ENCODE assay signal across 11 mouse cellular contexts in genomic region chr7:142437324-142437723, GRCm38 (mm10). TPM values are rescaled to one million over a fixed set of nuclear protein-coding genes. Genes with fewer than 3 reads are reported as not detected.
DNase-seq lines count a peak whose midpoint lies in the region; ATAC-seq and TF ChIP-seq lines count a peak whose summit lies in the region.
"Had no signal": no experiment of that assay in that cellular context is flagged by ENCODE, and none has a peak within 500 bp of the region (broad histone marks: within the 10 kb centered on the region; RNA-seq: fewer than 3 reads in every experiment).

No protein-coding gene starts in this region.

- 72% methylated on average over 5 of the region's 5 CpGs for WGBS in embryonic facial prominence, embryonic 14.5 days
- 60% methylated on average over 5 of the region's 5 CpGs for WGBS in lung, postnatal 0 days

- no peak for TF ChIP-seq EP300 in lung, postnatal 0 days (IDR thresholded peaks at IDR 0.05)

- no peak overlapping the region for H3K9ac ChIP-seq in embryonic facial prominence, embryonic 14.5 days (ENCODE audit: low read depth, low read length)
- no peak overlapping the region for H3K9ac ChIP-seq in lung, postnatal 0 days (replicated peaks; ENCODE audit: low read depth)

- H3K4me1 ChIP-seq in embryonic facial prominence, embryonic 14.5 days (ENCODE audit: control insufficient read depth, insufficient read depth, low read length), result peaks cover 26% of the 10 kb centered on the region
- H3K4me1 ChIP-seq in lung, postnatal 0 days (ENCODE audit: insufficient read depth, low read depth, low read length), result peaks cover 6% of the 10 kb centered on the region

- no peaks in the 10 kb centered on the region for H3K36me3 ChIP-seq in embryonic facial prominence, embryonic 14.5 days (ENCODE audit: control insufficient read depth, insufficient read depth, low read length)
- H3K36me3 ChIP-seq in lung, postnatal 0 days (ENCODE audit: insufficient read depth, low read length), result no peaks in the 10 kb centered on the region

- peak overlapping the region; percentile 49; the same call in 1 of the 2 replicates for H3K27ac ChIP-seq in gastrocnemius, adult 2 months
- no peak overlapping the region; the same call in 1 of the 2 replicates for H3K27ac ChIP-seq in embryonic facial prominence, embryonic 14.5 days (replicated peaks; ENCODE audit: low read depth, low read length)
- 0 out of 2 replicates have a peak overlapping the region, but pooled peaks have one; percentile 5 for H3K27ac ChIP-seq in lung, postnatal 0 days (ENCODE audit: low read length)

- intact Hi-C loops in gastrocnemius, adult 2 months (cut with DNase I), result no loop called here

- peak; percentile 23; the same call in 1 of the 2 replicates for ATAC-seq in embryonic facial prominence, embryonic 14.5 days (ENCODE audit: low read depth)
- peak; percentile 80 for ATAC-seq in lung, postnatal 0 days

- H3K27me3 ChIP-seq in embryonic facial prominence, embryonic 14.5 days (replicated peaks; ENCODE audit: control insufficient read depth, insufficient read depth, low read length), result no peaks in the 10 kb centered on the region
- no peaks in the 10 kb centered on the region for H3K27me3 ChIP-seq in lung, postnatal 0 days (replicated peaks; ENCODE audit: insufficient read depth, low read length)

- H3K4me3 ChIP-seq in gastrocnemius, adult 2 months, result no peak overlapping the region
- no peak overlapping the region for H3K4me3 ChIP-seq in embryonic facial prominence, embryonic 14.5 days (ENCODE audit: low read depth, low read length)
- H3K4me3 ChIP-seq in lung, postnatal 0 days (ENCODE audit: low read depth, low read length), result no peak overlapping the region

- peak; percentile 63 for DNase-seq in gastrocnemius, adult 2 months
- DNase-seq in gastrocnemius, postnatal 10 days, result no peak
- peak; percentile 75 for DNase-seq in 3T3-L1 (ENCODE audit: low read depth, low spot score)
- DNase-seq in embryonic facial prominence, embryonic 14.5 days (ENCODE audit: low spot score), result peak; percentile 78
- DNase-seq in lung, postnatal 0 days (ENCODE audit: low spot score), result peak; percentile 83
- no peak for DNase-seq in right cerebral cortex, postnatal 14 days
- DNase-seq in frontal cortex, postnatal 25 days (ENCODE audit: low spot score in 2 of 2), result no peak
- DNase-seq in B cell, adult 2 months, result no peak

- H3K9me3 ChIP-seq in embryonic facial prominence, embryonic 14.5 days (ENCODE audit: control insufficient read depth, low read length), result no peaks in the 10 kb centered on the region
- no peaks in the 10 kb centered on the region for H3K9me3 ChIP-seq in lung, postnatal 0 days (ENCODE audit: low read length)

- TF ChIP-seq CTCF in gastrocnemius, adult 2 months (IDR thresholded peaks at IDR 0.05), result peak; percentile 34; the same call in 1 of the 2 replicates
- TF ChIP-seq CTCF in lung, postnatal 0 days (IDR thresholded peaks at IDR 0.05), result peak; percentile 74

- H3K4me2 ChIP-seq in embryonic facial prominence, embryonic 14.5 days (ENCODE audit: low read depth, low read length), result no peak overlapping the region
- no peak overlapping the region for H3K4me2 ChIP-seq in lung, postnatal 0 days (replicated peaks; ENCODE audit: low read depth, low read length)

RNA-seq across cellular contexts. Expression of gene Syt8, which starts 2.7 kb away (rescaled TPM):
- not detected for total RNA-seq in gastrocnemius, adult 2 months (2021)
- under 1 TPM in 1 of 2 experiments, not detected in 1; 0.36 TPM for total RNA-seq in gastrocnemius, postnatal 10 days (2021)
- polyA plus RNA-seq in embryonic facial prominence, embryonic 14.5 days (2014; fragmentation: Nextera tagmentation; extraction: Ambion mirVana), result 1.9 and 3.9 TPM in 2 replicates
- polyA plus RNA-seq in lung, postnatal 0 days (2015; fragmentation: Nextera tagmentation; extraction: Ambion mirVana), result 0.47 and 1.1 TPM in 2 replicates
- total RNA-seq: gastrocnemius, adult 18-20 months; liver, adult 2 months had no signal
- polyA plus RNA-seq: liver, adult 2 months had no signal

RNA-seq across cellular contexts. Expression of gene Tnni2, which starts 4.3 kb away (rescaled TPM):
- total RNA-seq in gastrocnemius, adult 2 months (2021), result over 10,000 TPM; 15,929 to 19,962 TPM
- total RNA-seq in gastrocnemius, postnatal 10 days (2021), result over 10,000 TPM; 11,296 to 12,937 TPM
- polyA plus RNA-seq in embryonic facial prominence, embryonic 14.5 days (2014; fragmentation: Nextera tagmentation; extraction: Ambion mirVana), result 319 and 564 TPM in 2 replicates
- polyA plus RNA-seq in lung, postnatal 0 days (2015; fragmentation: Nextera tagmentation; extraction: Ambion mirVana), result 1.9 and 2.1 TPM in 2 replicates
- polyA plus RNA-seq: liver, adult 2 months had no signal

RNA-seq across cellular contexts. Expression of gene Lsp1, which starts 23.3 kb away (rescaled TPM):
- 10 to 100 TPM; 25.8 to 47.3 TPM for total RNA-seq in gastrocnemius, adult 2 months (2021)
- 10 to 100 TPM; 14.4 to 24.4 TPM for total RNA-seq in gastrocnemius, postnatal 10 days (2021)
- 40.1 and 42.6 TPM in 2 replicates for polyA plus RNA-seq in embryonic facial prominence, embryonic 14.5 days (2014; fragmentation: Nextera tagmentation; extraction: Ambion mirVana)
- 90.8 and 92.3 TPM in 2 replicates for polyA plus RNA-seq in lung, postnatal 0 days (2015; fragmentation: Nextera tagmentation; extraction: Ambion mirVana)

RNA-seq across cellular contexts. Expression of gene Ctsd, which starts 49.5 kb away (rescaled TPM):
- total RNA-seq in gastrocnemius, adult 2 months (2021), result 100 to 1,000 TPM; 411 to 467 TPM
- total RNA-seq in gastrocnemius, postnatal 10 days (2021), result 100 to 1,000 TPM; 249 to 254 TPM
- polyA plus RNA-seq in embryonic facial prominence, embryonic 14.5 days (2014; fragmentation: Nextera tagmentation; extraction: Ambion mirVana), result 342 and 350 TPM in 2 replicates
- polyA plus RNA-seq in lung, postnatal 0 days (2015; fragmentation: Nextera tagmentation; extraction: Ambion mirVana), result 469 and 481 TPM in 2 replicates

RNA-seq across cellular contexts. Expression of gene Gm49369, which starts 54.9 kb away (rescaled TPM):
- total RNA-seq in gastrocnemius, adult 2 months (2021), result 1 to 10 TPM; 1.5 to 1.8 TPM
- 1 to 10 TPM in 1 of 2 experiments, not detected in 1; 1.0 TPM for total RNA-seq in gastrocnemius, postnatal 10 days (2021)
- 0.46 TPM in 1 of 2 replicates, not detected in the other for polyA plus RNA-seq in embryonic facial prominence, embryonic 14.5 days (2014; fragmentation: Nextera tagmentation; extraction: Ambion mirVana)
- polyA plus RNA-seq in lung, postnatal 0 days (2015; fragmentation: Nextera tagmentation; extraction: Ambion mirVana), result 0.80 TPM in 1 of 2 replicates, not detected in the other
- polyA plus RNA-seq: spleen, adult 2 months had no signal

Comparison
In these comparisons a context has a peak if more than half of its experiments do, and no peak if none do; other contexts are left out.
1. DNase-seq: peak in gastrocnemius, adult 2 months (single experiment), 3T3-L1 (single experiment), embryonic facial prominence, embryonic 14.5 days (single experiment) and lung, postnatal 0 days (single experiment); none in gastrocnemius, postnatal 10 days (single experiment), right cerebral cortex, postnatal 14 days (single experiment), frontal cortex, postnatal 25 days (0 of 2) and B cell, adult 2 months (0 of 2).